Mouse (Mus musculus): ENCODE measurements around the gene Efna4. TPM values are rescaled to one million over a fixed set of nuclear protein-coding genes. Genes with fewer than 3 reads are reported as not detected.

The Efna4 gene
- polyA plus RNA-seq, 2 experiments = 0.62 to 0.92 TPM

- peaks cover 6% of the 10 kb centered on the region for H3K27me3 ChIP-seq (ENCODE audit: control insufficient read depth, insufficient read depth, low read length)
Observed at GRCm38 (mm10) chr3:89339416-89339815, 1.6 kb upstream of the Efna4 start.

GRCm38 (mm10) chr3:89337062-89337720 is 637 bp downstream of the Efna4 start:
- no peak overlapping the region for H3K27ac ChIP-seq
- H3K36me3 ChIP-seq (replicated peaks; ENCODE audit: control insufficient read depth, insufficient read depth, low read depth) = no peaks in the 10 kb centered on the region
- H3K9me3 ChIP-seq (ENCODE audit: control insufficient read depth, low read length) = no peaks in the 10 kb centered on the region
- 2% methylated on average over 21 of the region's 21 CpGs for WGBS (ENCODE audit: insufficient replicate concordance)
- no peak for TF ChIP-seq CTCF (IDR thresholded peaks at IDR 0.05; ENCODE audit: low read depth)
- no peak for TF ChIP-seq EP300 (IDR thresholded peaks at IDR 0.05; ENCODE audit: low read depth)
- H3K27me3 ChIP-seq (ENCODE audit: control insufficient read depth, insufficient read depth, low read length) = peaks cover 6% of the 10 kb centered on the region
- no peak for DNase-seq (ENCODE audit: low read depth in 3 of 3, low spot score in 3 of 3)
- peak overlapping the region; percentile 70 for H3K4me2 ChIP-seq (ENCODE audit: low read depth)
- no peaks in the 10 kb centered on the region; a peak in 1 of 4 replicates for H3K4me1 ChIP-seq (replicated peaks; ENCODE audit: control insufficient read depth in 2 of 2, insufficient read depth in 2 of 2, low read length in 1 of 2)
- peak overlapping the region; percentile 31; the same call in 1 of the 2 replicates for H3K9ac ChIP-seq (replicated peaks)
- peak overlapping the region; percentile 55 for H3K4me3 ChIP-seq (ENCODE audit: insufficient read depth in 1 of 2, low read depth in 2 of 2, low read length in 2 of 2)
- ATAC-seq (ENCODE audit: insufficient read depth) = peak; percentile 2; the same call in 1 of the 2 replicates

More at GRCm38 (mm10) chr3:89339416-89339815, 1.6 kb upstream of the Efna4 start:
- Histone ChIP-seq H3K27ac (no peak overlapping the region), H3K4me1 (replicated peaks; ENCODE audit: control insufficient read depth in 2 of 2, insufficient read depth in 2 of 2, low read length in 1 of 2) (no peaks in the 10 kb centered on the region; a peak in 1 of 4 replicates), H3K9ac (replicated peaks) (no peak overlapping the region), H3K36me3 (replicated peaks; ENCODE audit: control insufficient read depth, insufficient read depth, low read depth) (no peaks in the 10 kb centered on the region), H3K4me3 (ENCODE audit: insufficient read depth in 1 of 2, low read depth in 2 of 2, low read length in 2 of 2) (no peak overlapping the region), H3K4me2 (ENCODE audit: low read depth) (no peak overlapping the region), H3K9me3 (ENCODE audit: control insufficient read depth, low read length) (no peaks in the 10 kb centered on the region)
- no peak for ATAC-seq (ENCODE audit: insufficient read depth)
- DNase-seq (ENCODE audit: low read depth in 3 of 3, low spot score in 3 of 3) = no peak
- 35% methylated on average over 8 of the region's 8 CpGs for WGBS (ENCODE audit: insufficient replicate concordance)
- peak; percentile 91 for TF ChIP-seq CTCF (IDR thresholded peaks at IDR 0.05; ENCODE audit: low read depth)
- TF ChIP-seq EP300 (IDR thresholded peaks at IDR 0.05; ENCODE audit: low read depth) = no peak

- DNase-seq (ENCODE audit: low read depth in 3 of 3, low spot score in 3 of 3) (no peak), ATAC-seq (ENCODE audit: insufficient read depth) (no peak)
- no peak overlapping the region for H3K9ac ChIP-seq (replicated peaks)
- H3K9me3 ChIP-seq (ENCODE audit: control insufficient read depth, low read length) = no peaks in the 10 kb centered on the region
- no peak overlapping the region for H3K4me3 ChIP-seq (ENCODE audit: insufficient read depth in 1 of 2, low read depth in 2 of 2, low read length in 2 of 2)
- no peak overlapping the region for H3K4me2 ChIP-seq (ENCODE audit: low read depth)
- no peak overlapping the region for H3K27ac ChIP-seq
- 20% methylated on average over 6 of the region's 6 CpGs for WGBS (ENCODE audit: insufficient replicate concordance)
- H3K36me3 ChIP-seq (replicated peaks; ENCODE audit: control insufficient read depth, insufficient read depth, low read depth) = no peaks in the 10 kb centered on the region
- H3K27me3 ChIP-seq (ENCODE audit: control insufficient read depth, insufficient read depth, low read length) = peaks cover 6% of the 10 kb centered on the region
- H3K4me1 ChIP-seq (replicated peaks; ENCODE audit: control insufficient read depth in 2 of 2, insufficient read depth in 2 of 2, low read length in 1 of 2) = no peaks in the 10 kb centered on the region; a peak in 1 of 4 replicates
- no peak for TF ChIP-seq CTCF (IDR thresholded peaks at IDR 0.05; ENCODE audit: low read depth)
- TF ChIP-seq EP300 (IDR thresholded peaks at IDR 0.05; ENCODE audit: low read depth) = no peak
Observed at GRCm38 (mm10) chr3:89336529-89336928, 1.3 kb downstream of the Efna4 start.

GRCm38 (mm10) chr3:89333053-89333452 is 4.8 kb downstream of the Efna4 start:
- Histone ChIP-seq H3K9me3 (ENCODE audit: control insufficient read depth, low read length) (no peaks in the 10 kb centered on the region), H3K4me3 (ENCODE audit: insufficient read depth in 1 of 2, low read depth in 2 of 2, low read length in 2 of 2) (no peak overlapping the region), H3K27ac (no peak overlapping the region), H3K36me3 (replicated peaks; ENCODE audit: control insufficient read depth, insufficient read depth, low read depth) (no peaks in the 10 kb centered on the region), H3K4me1 (replicated peaks; ENCODE audit: control insufficient read depth in 2 of 2, insufficient read depth in 2 of 2, low read length in 1 of 2) (no peaks in the 10 kb centered on the region; a peak in 1 of 4 replicates), H3K27me3 (ENCODE audit: control insufficient read depth, insufficient read depth, low read length) (peaks cover 11% of the 10 kb centered on the region), H3K9ac (replicated peaks) (no peak overlapping the region), H3K4me2 (ENCODE audit: low read depth) (no peak overlapping the region)
- no peak for ATAC-seq (ENCODE audit: insufficient read depth)
- no peak for TF ChIP-seq CTCF (IDR thresholded peaks at IDR 0.05; ENCODE audit: low read depth)
- TF ChIP-seq EP300 (IDR thresholded peaks at IDR 0.05; ENCODE audit: low read depth) = no peak
- DNase-seq (ENCODE audit: low read depth in 3 of 3, low spot score in 3 of 3) = no peak
- 70% methylated on average over 11 of the region's 11 CpGs for WGBS (ENCODE audit: insufficient replicate concordance)

- WGBS (ENCODE audit: insufficient replicate concordance) = 56% methylated on average over 12 of the region's 12 CpGs
- peaks cover 9% of the 10 kb centered on the region for H3K27me3 ChIP-seq (ENCODE audit: control insufficient read depth, insufficient read depth, low read length)
Observed at GRCm38 (mm10) chr3:89332476-89332875, 5.4 kb downstream of the Efna4 start.

More at GRCm38 (mm10) chr3:89332476-89332875, 5.4 kb downstream of the Efna4 start:
- no peaks in the 10 kb centered on the region for H3K9me3 ChIP-seq (ENCODE audit: control insufficient read depth, low read length)
- no peak overlapping the region for H3K27ac ChIP-seq
- DNase-seq (ENCODE audit: low read depth in 3 of 3, low spot score in 3 of 3) (no peak), ATAC-seq (ENCODE audit: insufficient read depth) (no peak)
- no peak overlapping the region for H3K4me3 ChIP-seq (ENCODE audit: insufficient read depth in 1 of 2, low read depth in 2 of 2, low read length in 2 of 2)
- no peaks in the 10 kb centered on the region for H3K4me1 ChIP-seq (replicated peaks; ENCODE audit: control insufficient read depth in 2 of 2, insufficient read depth in 2 of 2, low read length in 1 of 2)
- no peak overlapping the region for H3K4me2 ChIP-seq (ENCODE audit: low read depth)
- no peaks in the 10 kb centered on the region for H3K36me3 ChIP-seq (replicated peaks; ENCODE audit: control insufficient read depth, insufficient read depth, low read depth)
- no peak overlapping the region for H3K9ac ChIP-seq (replicated peaks)
- TF ChIP-seq EP300 (IDR thresholded peaks at IDR 0.05; ENCODE audit: low read depth) (no peak), CTCF (IDR thresholded peaks at IDR 0.05; ENCODE audit: low read depth) (no peak)

Measured in liver, embryonic 14.5 days (tissue).